Comparison of ENCODE assay signal across 13 mouse cellular contexts in genomic region chr12:50066394-50066793, GRCm38 (mm10).
"Had no signal": no experiment of that assay in that cellular context is flagged by ENCODE, and none has a peak within 500 bp of the region (broad histone marks: within the 10 kb centered on the region; RNA-seq: fewer than 3 reads in every experiment).

No protein-coding gene starts in this region.

- H3K4me1 ChIP-seq: midbrain, embryonic 13.5 days; midbrain, embryonic 15.5 days; neural tube, embryonic 12.5 days; stomach, embryonic 15.5 days had no signal

- ATAC-seq: midbrain, embryonic 13.5 days; midbrain, embryonic 15.5 days had no signal

- H3K4me2 ChIP-seq: lung, embryonic 14.5 days; midbrain, embryonic 11.5 days; midbrain, embryonic 13.5 days; midbrain, embryonic 15.5 days; neural tube, embryonic 12.5 days; stomach, embryonic 15.5 days had no signal

- H3K27ac ChIP-seq: midbrain, embryonic 13.5 days; midbrain, embryonic 15.5 days; neural tube, embryonic 12.5 days; stomach, embryonic 15.5 days; stomach, postnatal 0 days had no signal

- H3K36me3 ChIP-seq: midbrain, embryonic 13.5 days; midbrain, embryonic 15.5 days; neural tube, embryonic 12.5 days; stomach, embryonic 15.5 days had no signal

- H3K27me3 ChIP-seq: midbrain, embryonic 15.5 days; neural tube, embryonic 12.5 days; stomach, embryonic 15.5 days had no signal

- H3K9ac ChIP-seq: lung, embryonic 14.5 days; midbrain, embryonic 13.5 days; midbrain, embryonic 15.5 days; neural tube, embryonic 12.5 days; stomach, embryonic 15.5 days had no signal

- H3K4me3 ChIP-seq: midbrain, embryonic 13.5 days; midbrain, embryonic 15.5 days; neural tube, embryonic 12.5 days; stomach, embryonic 15.5 days had no signal

- H3K9me3 ChIP-seq: midbrain, embryonic 13.5 days; midbrain, embryonic 15.5 days; neural tube, embryonic 12.5 days; stomach, embryonic 15.5 days had no signal

- DNase-seq: lung, adult 18-20 months; lung, embryonic 14.5 days; lung, postnatal 10 days; lung, postnatal 4 days; right cerebral cortex, postnatal 14 days; thymus, postnatal 14 days; thymus, postnatal 36 days had no signal
